Mouse (Mus musculus) liver, embryonic 14.5 days (tissue): ENCODE measurements around the gene Ttc38. TPM values are rescaled to one million over a fixed set of nuclear protein-coding genes. Genes with fewer than 3 reads are reported as not detected.

Experiments used
- ATAC-seq: fragments of 200-750 bp; cut with Nextera tagmentation; 2 replicates; pipeline ENCODE4 v1.8.0; 2017; ENCODE audit warnings: moderate number of reproducible peaks, mild to moderate bottlenecking, moderate library complexity; ENCODE audit not compliant: insufficient read depth
- DNase-seq, 3 experiments: peaks; one replicate each; pipeline ENCODE4 v3.0.0-alpha.2; 2012 to 2013; ENCODE audit warnings: low read depth in 3 of 3, low spot score in 3 of 3
- H3K27ac ChIP-seq: fragments of 300-500 bp; sonication (generic); 2 replicates; pipeline ENCODE4 v1.5.1; 2014; ENCODE audit warnings: moderate library complexity, mild to moderate bottlenecking, control low read depth, inconsistent platforms
- H3K27me3 ChIP-seq: fragments of 300-500 bp; sonication (generic); 2 replicates; pipeline ENCODE4 v1.6.1; 2014; ENCODE audit warnings: mild to moderate bottlenecking, low read length, moderate library complexity; ENCODE audit not compliant: control insufficient read depth, insufficient read depth
- H3K36me3 ChIP-seq: fragments of 300-500 bp; sonication (generic); replicated peaks from 2 replicates; pipeline ENCODE4 v1.6.1; 2014; ENCODE audit warnings: low read depth; ENCODE audit not compliant: control insufficient read depth, insufficient read depth
- H3K4me1 ChIP-seq, 2 experiments: fragments of 200-500 bp in 1 of 2; fragments of 300-500 bp in 1 of 2; sonication (generic) in 1 of 2; replicated peaks; 2 replicates each; pipeline ENCODE4 v1.6.1; 2012 to 2014; ENCODE audit warnings: antibody characterized with exemption in 1 of 2, inconsistent platforms in 1 of 2, low read length in 1 of 2; ENCODE audit not compliant: control insufficient read depth in 2 of 2, insufficient read depth in 2 of 2
- H3K4me2 ChIP-seq: fragments of 300-500 bp; sonication (generic); 2 replicates; pipeline ENCODE4 v1.6.1; 2014; ENCODE audit warnings: low read depth, mild to moderate bottlenecking, control low read depth, moderate library complexity
- H3K4me3 ChIP-seq, 2 experiments: fragments of 200-500 bp in 1 of 2; fragments of 300-500 bp in 1 of 2; sonication (generic) in 1 of 2; 2 replicates each; pipeline ENCODE4 v1.5.1; 2012 to 2014; ENCODE audit warnings: low read depth in 2 of 2, low read length in 2 of 2, mild to moderate bottlenecking in 2 of 2, control low read depth in 1 of 2, inconsistent platforms in 1 of 2, moderate library complexity in 1 of 2; ENCODE audit not compliant: insufficient read depth in 1 of 2
- H3K9ac ChIP-seq: fragments of 300-500 bp; sonication (generic); replicated peaks from 2 replicates; pipeline ENCODE4 v1.6.1; 2014; ENCODE audit warnings: mild to moderate bottlenecking, control low read depth, moderate library complexity
- H3K9me3 ChIP-seq: fragments of 300-500 bp; sonication (generic); 2 replicates; pipeline ENCODE4 v1.6.1; 2016; ENCODE audit warnings: low read length, mixed read lengths; ENCODE audit not compliant: control insufficient read depth
- CTCF ChIP-seq: IDR thresholded peaks from 2 replicates; pipeline ENCODE4 v1.5.1; 2016; ENCODE audit warnings: antibody characterized with exemption, low read depth, control low read depth
- EP300 ChIP-seq: IDR thresholded peaks from 2 replicates; pipeline ENCODE4 v1.6.1; 2016; ENCODE audit warnings: antibody characterized with exemption, low read depth
- WGBS: fragments of 180-500 bp; shearing (Covaris S2); extraction: QIAGEN DNeasy Blood & Tissue Kit; methylation state at CpG from one replicate; pipeline ENCODE4 v1.1.7; 2014; ENCODE audit not compliant: insufficient replicate concordance; 5-methylcytosine and 5-hydroxymethylcytosine counted together
- polyA plus RNA-seq, 2 experiments: library from polyadenylated mRNA; depleted of rRNA in 1 of 2; stranded (reverse) in 1 of 2; unstranded in 1 of 2; fragments of >200 nt; fragmentation: Nextera tagmentation in 1 of 2; extraction: Ambion mirVana in 1 of 2; gene quantifications; 2 replicates each; pipeline versions ENCODE4 v1.2.1 to v1.2.3; 2012 to 2014

The Ttc38 gene
- polyA plus RNA-seq, 2 experiments = 3.8 to 4.5 TPM

DNA sequence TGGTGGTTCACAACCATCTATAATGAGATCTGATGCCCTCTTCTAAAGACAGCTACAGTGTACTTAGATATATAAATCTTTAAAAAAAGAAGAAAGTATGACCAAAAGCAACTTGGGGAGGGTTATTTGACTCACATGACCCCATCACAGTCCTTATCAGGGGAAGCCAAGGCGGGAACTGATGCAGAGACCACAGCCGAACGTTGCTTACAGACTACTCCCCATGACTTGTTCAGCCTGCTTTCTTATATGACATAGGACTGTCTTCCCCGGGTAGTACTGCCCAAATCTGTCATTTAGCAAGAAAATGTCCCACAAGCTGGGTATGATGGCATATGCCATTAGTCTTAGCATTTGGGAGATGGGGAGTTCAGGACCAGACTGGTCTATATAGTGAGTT, 57.1 kb downstream of the Ttc38 start:
- Histone ChIP-seq H3K9ac (no peak overlapping the region), H3K27ac (no peak overlapping the region), H3K9me3 (no peaks in the 10 kb centered on the region), H3K27me3 (no peaks in the 10 kb centered on the region), H3K36me3 (peaks cover 16% of the 10 kb centered on the region), H3K4me3 (no peak overlapping the region), H3K4me1 (no peaks in the 10 kb centered on the region), H3K4me2 (no peak overlapping the region)
- ATAC-seq = no peak
- no peak for TF ChIP-seq CTCF
- TF ChIP-seq EP300 = no peak
- 25% methylated on average over 4 of the region's 4 CpGs for WGBS
- no peak for DNase-seq

GRCm38 (mm10) chr15:85891971-85892370, 59.9 kb downstream of the Ttc38 start:
- Histone ChIP-seq H3K27ac (no peak overlapping the region), H3K9me3 (no peaks in the 10 kb centered on the region), H3K4me2 (no peak overlapping the region), H3K4me1 (no peaks in the 10 kb centered on the region), H3K36me3 (peaks cover 16% of the 10 kb centered on the region), H3K9ac (no peak overlapping the region), H3K27me3 (no peaks in the 10 kb centered on the region), H3K4me3 (no peak overlapping the region)
- DNase-seq = no peak
- 83% methylated on average over 10 of the region's 10 CpGs for WGBS
- ATAC-seq = no peak
- TF ChIP-seq CTCF = no peak
- TF ChIP-seq EP300 = no peak

DNA sequence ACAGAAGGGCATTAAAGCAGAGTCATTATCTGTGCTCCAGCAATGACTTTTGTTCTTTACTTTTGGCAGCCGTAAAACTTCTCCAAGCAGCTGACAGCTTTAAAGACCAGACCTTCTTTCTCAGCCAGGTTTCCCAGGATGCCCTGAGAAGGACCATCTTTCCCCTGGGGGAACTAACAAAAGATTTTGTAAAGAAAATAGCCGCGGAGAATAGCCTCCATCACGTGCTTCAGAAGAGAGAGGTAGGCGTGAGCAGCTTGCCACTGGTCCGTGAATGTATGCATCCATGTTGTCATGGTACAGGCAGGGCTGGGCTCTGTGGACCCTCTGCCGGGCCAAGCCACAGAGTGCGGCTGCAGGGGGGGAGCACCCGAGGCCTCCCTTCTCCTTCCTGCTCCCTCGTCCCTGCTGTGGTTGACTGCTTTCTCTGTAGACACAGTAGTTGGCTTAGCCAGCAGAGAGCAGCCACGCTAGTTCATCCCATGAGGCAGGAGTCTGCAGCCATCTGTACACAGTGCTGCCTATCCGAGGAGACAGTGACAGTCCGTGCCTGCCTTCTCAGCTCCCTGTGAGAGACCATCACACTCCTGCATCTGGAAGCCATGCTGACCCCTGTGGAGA, 60.5 kb downstream of the Ttc38 start:
- WGBS = 78% methylated on average over 13 of the region's 13 CpGs
- H3K36me3 ChIP-seq = peaks cover 16% of the 10 kb centered on the region
- no peaks in the 10 kb centered on the region for H3K27me3 ChIP-seq

DNA sequence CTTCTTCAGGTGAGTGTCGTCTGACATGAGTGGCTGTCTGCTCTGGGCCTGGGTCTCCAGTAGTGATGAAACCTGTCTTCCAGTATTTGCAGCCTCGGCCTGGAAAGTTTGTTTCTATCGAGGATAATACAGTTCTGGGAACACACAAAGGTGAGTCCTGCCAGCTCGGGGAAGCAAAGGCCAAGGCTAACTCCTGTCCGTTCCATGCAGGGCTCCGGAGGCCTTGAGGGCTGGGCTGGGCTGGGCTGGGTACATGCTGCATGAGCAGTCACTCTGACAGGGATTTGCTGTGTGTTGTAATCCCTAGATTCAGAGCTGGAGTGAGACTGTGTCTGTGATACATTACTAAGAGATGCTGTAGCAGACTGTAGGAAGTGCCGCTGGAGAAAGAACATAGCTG, 61.8 kb downstream of the Ttc38 start:
- ATAC-seq (no peak), DNase-seq (no peak)
- no peak overlapping the region for H3K4me2 ChIP-seq
- no peak overlapping the region for H3K4me3 ChIP-seq
- no peak overlapping the region for H3K9ac ChIP-seq
- H3K27ac ChIP-seq = no peak overlapping the region
- H3K27me3 ChIP-seq = no peaks in the 10 kb centered on the region
- peaks cover 16% of the 10 kb centered on the region for H3K36me3 ChIP-seq
- 75% methylated on average over 7 of the region's 7 CpGs for WGBS
- no peaks in the 10 kb centered on the region for H3K4me1 ChIP-seq
- TF ChIP-seq CTCF = no peak
- no peak for TF ChIP-seq EP300
- H3K9me3 ChIP-seq = no peaks in the 10 kb centered on the region

More for the DNA sequence above, 60.5 kb downstream of the Ttc38 start:
- no peak overlapping the region for H3K27ac ChIP-seq
- no peaks in the 10 kb centered on the region for H3K4me1 ChIP-seq
- ATAC-seq = no peak
- no peaks in the 10 kb centered on the region for H3K9me3 ChIP-seq
- DNase-seq = no peak
- H3K9ac ChIP-seq = no peak overlapping the region
- TF ChIP-seq CTCF (no peak), EP300 (no peak)
- no peak overlapping the region for H3K4me2 ChIP-seq
- H3K4me3 ChIP-seq = no peak overlapping the region

DNA sequence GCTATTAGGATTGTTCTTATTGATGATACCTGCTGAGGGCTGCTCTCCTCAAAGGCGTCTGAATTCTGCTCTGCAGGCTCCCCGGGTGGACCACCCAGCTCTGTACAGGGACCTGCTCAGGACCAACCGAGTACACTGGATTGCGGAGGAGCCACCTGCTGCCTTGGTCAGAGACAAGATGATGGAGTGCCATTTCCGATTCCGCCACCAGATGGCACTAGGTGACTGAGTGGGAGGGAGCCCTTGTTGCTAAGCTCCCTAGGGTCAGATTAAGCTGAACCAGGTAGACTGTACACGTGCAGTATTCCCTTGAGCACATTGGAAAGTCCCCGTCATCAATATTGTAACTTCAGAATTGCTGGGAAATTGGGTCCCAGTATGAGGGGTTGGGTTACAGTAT, 64.2 kb downstream of the Ttc38 start:
- Histone ChIP-seq H3K27me3 (no peaks in the 10 kb centered on the region), H3K27ac (no peak overlapping the region), H3K9me3 (no peaks in the 10 kb centered on the region), H3K9ac (no peak overlapping the region), H3K4me3 (no peak overlapping the region), H3K4me2 (no peak overlapping the region), H3K36me3 (peaks cover 13% of the 10 kb centered on the region), H3K4me1 (no peaks in the 10 kb centered on the region)
- ATAC-seq (no peak), DNase-seq (peak; percentile 32 to 35 (median 34))
- TF ChIP-seq CTCF (peak; percentile 93), EP300 (no peak)
- WGBS = 19% methylated on average over 8 of the region's 8 CpGs
